Mouse (Mus musculus): ENCODE data around the gene Adam4. TPM values are rescaled to one million over a fixed set of nuclear protein-coding genes. Genes with fewer than 3 reads are reported as not detected.
A peak's percentile ranks its signal among the peaks of the same experiment; 100 is the strongest.
"Not testable (repeated sequence)": the region's sequence is repeated elsewhere in the genome, so short reads cannot be mapped to it uniquely, and the experiment has no call there.

The Adam4 gene
- 0.73 and 0.91 TPM in 2 replicates for polyA plus RNA-seq (2014; fragmentation: Nextera tagmentation; extraction: Ambion mirVana)

DNA sequence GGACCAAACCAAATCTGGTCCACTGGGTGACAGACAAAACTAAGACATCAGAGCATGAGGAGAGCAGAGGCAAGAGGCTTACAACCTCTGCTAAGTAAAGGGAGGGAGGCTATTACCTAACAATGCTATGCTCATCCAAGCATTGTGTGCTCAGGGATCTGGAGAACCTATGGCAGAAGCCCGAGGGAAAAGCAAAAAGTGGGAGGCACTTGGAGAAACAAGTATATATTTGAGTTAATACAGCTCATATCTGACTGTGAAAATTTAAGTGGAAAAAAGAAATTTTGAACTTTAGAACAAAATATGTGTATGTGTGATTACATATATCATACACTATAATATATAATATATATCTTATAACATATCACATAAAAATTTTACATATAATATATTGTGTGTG lies at the start of gene Adam4:
Gene Adam4, minus strand, starts transcription at position 101 of the 400 bp plus-strand sequence.
- WGBS = 91% methylated on average over 1 of the region's 1 CpGs
- H3K27ac ChIP-seq (ENCODE audit: low read depth) = no peak within 1 kb of the TSS
- no peaks in the 10 kb centered on the region for H3K4me1 ChIP-seq (replicated peaks; ENCODE audit: control insufficient read depth, insufficient read depth, low read length)
- H3K9ac ChIP-seq (ENCODE audit: low read length) = no peak within 1 kb of the TSS
- peaks cover 2% of the 10 kb centered on the region; the same call in 1 of the 2 replicates for H3K36me3 ChIP-seq (ENCODE audit: control insufficient read depth, insufficient read depth, low read length)
- no peak within 1 kb of the TSS for H3K4me3 ChIP-seq (ENCODE audit: low read depth, low read length)
- DNase-seq (ENCODE audit: low spot score) (no peak), ATAC-seq (replicated peaks; ENCODE audit: low FRiP score, low TSS enrichment, low read depth) (no peak)
- H3K9me3 ChIP-seq (ENCODE audit: control insufficient read depth, low read length) = peaks cover 13% of the 10 kb centered on the region; the same call in 1 of the 2 replicates
- no peak within 1 kb of the TSS for H3K4me2 ChIP-seq (ENCODE audit: low read length)
- H3K27me3 ChIP-seq (replicated peaks; ENCODE audit: control insufficient read depth, insufficient read depth, low read length) = no peaks in the 10 kb centered on the region

DNA sequence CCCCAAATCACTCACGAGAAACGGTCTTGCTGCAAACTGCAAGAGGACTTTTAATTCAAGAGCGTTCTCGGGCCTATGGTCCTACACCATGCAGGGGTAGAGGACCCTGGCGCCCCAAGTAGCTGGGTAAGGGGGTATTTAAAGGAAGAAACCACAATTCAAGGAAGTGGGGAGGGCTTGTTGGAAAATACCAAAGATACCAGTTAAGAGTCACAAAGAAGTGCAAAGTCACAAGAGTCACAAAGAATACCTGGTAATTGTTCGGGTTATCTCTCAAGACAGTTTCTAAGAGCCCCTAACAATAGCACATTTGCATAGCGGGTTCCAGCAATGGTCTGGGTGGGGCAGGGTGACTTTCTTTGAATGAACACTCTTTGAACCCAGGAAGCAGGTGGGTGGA lies 37.3 kb upstream of the Adam4 start:
- H3K9ac ChIP-seq (ENCODE audit: low read length); H3K36me3 ChIP-seq (ENCODE audit: control insufficient read depth, insufficient read depth, low read length); H3K27ac ChIP-seq (ENCODE audit: low read depth); H3K4me3 ChIP-seq (ENCODE audit: low read depth, low read length); H3K4me1 ChIP-seq (replicated peaks; ENCODE audit: control insufficient read depth, insufficient read depth, low read length); ATAC-seq (replicated peaks; ENCODE audit: low FRiP score, low TSS enrichment, low read depth); DNase-seq (ENCODE audit: low spot score); H3K27me3 ChIP-seq (replicated peaks; ENCODE audit: control insufficient read depth, insufficient read depth, low read length); H3K4me2 ChIP-seq (ENCODE audit: low read length); H3K9me3 ChIP-seq (ENCODE audit: control insufficient read depth, low read length): not testable (repeated sequence)
- 95% methylated on average over 7 of the region's 7 CpGs for WGBS

DNA sequence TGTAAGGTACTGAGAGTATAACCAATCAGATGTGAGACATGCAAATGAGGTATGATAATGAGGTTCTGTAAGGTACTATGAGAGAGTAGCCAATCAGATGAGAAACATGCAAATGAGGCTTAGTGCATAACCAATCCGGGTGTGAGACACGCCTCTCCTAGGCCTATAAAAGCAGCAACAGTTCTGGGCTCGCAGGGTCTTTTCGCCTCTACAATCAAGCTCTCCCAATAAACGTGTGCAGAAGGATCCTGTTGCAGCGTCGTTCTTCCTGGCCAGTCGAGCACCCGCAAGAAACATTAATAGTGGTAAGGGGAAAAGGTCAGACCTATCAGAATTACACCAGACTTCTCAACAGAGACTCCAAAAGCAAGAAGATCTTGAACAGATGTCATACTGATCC lies 17.2 kb upstream of the Adam4 start:
- not testable (repeated sequence) for H3K27ac ChIP-seq (ENCODE audit: low read depth); H3K9ac ChIP-seq (ENCODE audit: low read length); H3K4me3 ChIP-seq (ENCODE audit: low read depth, low read length); H3K4me1 ChIP-seq (replicated peaks; ENCODE audit: control insufficient read depth, insufficient read depth, low read length); H3K4me2 ChIP-seq (ENCODE audit: low read length); H3K36me3 ChIP-seq (ENCODE audit: control insufficient read depth, insufficient read depth, low read length); DNase-seq (ENCODE audit: low spot score); H3K27me3 ChIP-seq (replicated peaks; ENCODE audit: control insufficient read depth, insufficient read depth, low read length); H3K9me3 ChIP-seq (ENCODE audit: control insufficient read depth, low read length); ATAC-seq (replicated peaks; ENCODE audit: low FRiP score, low TSS enrichment, low read depth)
- 91% methylated on average over 9 of the region's 9 CpGs for WGBS

DNA sequence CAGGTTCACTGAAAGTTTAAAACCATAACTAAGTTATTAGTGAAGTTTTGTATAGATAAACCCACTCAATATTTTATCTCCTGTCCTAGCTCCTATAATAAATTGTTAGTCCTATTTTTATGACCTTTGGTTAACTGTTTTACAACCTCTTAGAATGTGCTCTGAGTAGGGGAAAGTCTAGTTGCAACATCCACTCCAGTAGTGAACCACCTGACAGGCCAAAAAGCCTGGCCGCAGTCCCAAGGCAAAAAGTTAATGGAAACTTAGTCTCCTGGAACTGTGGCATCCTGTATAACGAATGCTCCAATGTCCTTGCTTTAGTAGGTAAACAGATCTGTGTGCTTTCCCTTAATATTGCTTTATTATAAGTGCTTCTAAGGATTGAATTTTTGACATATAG lies 13.0 kb upstream of the Adam4 start:
- 38% methylated on average over 2 of the region's 2 CpGs for WGBS
- not testable (repeated sequence) for ATAC-seq (replicated peaks; ENCODE audit: low FRiP score, low TSS enrichment, low read depth)

DNA sequence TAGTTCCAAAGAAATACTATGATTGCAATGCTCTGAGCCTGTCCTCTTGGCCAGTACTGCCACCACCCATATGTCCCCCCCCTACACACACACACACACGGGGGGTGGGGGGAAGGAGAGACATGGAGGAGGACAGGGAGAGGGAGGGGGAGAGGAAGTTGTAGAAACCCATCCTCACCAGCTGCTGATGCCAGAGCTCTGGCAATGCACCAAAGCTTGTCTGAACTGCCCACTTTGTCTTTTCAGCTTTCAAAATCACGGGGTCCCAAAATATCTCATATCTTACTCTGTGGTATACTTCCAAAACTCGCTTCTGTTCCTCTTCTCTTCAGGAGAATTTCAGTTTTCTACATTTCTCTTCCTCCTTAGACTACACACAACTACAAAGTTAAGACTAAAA lies 8.5 kb downstream of the Adam4 start:
- 76% methylated on average over 3 of the region's 3 CpGs for WGBS
- H3K27ac ChIP-seq (ENCODE audit: low read depth) = no peak overlapping the region
- no peak overlapping the region for H3K9ac ChIP-seq (ENCODE audit: low read length)
- DNase-seq (ENCODE audit: low spot score) = no peak
- H3K27me3 ChIP-seq (replicated peaks; ENCODE audit: control insufficient read depth, insufficient read depth, low read length) = no peaks in the 10 kb centered on the region
- H3K36me3 ChIP-seq (ENCODE audit: control insufficient read depth, insufficient read depth, low read length) = no peaks in the 10 kb centered on the region
- H3K4me3 ChIP-seq (ENCODE audit: low read depth, low read length) = no peak overlapping the region
- no peak for ATAC-seq (replicated peaks; ENCODE audit: low FRiP score, low TSS enrichment, low read depth)
- no peak overlapping the region for H3K4me2 ChIP-seq (ENCODE audit: low read length)
- no peaks in the 10 kb centered on the region for H3K4me1 ChIP-seq (replicated peaks; ENCODE audit: control insufficient read depth, insufficient read depth, low read length)
- no peaks in the 10 kb centered on the region for H3K9me3 ChIP-seq (ENCODE audit: control insufficient read depth, low read length)

More for the DNA sequence above, 13.0 kb upstream of the Adam4 start:
- H3K9ac ChIP-seq (ENCODE audit: low read length); H3K4me3 ChIP-seq (ENCODE audit: low read depth, low read length); H3K4me1 ChIP-seq (replicated peaks; ENCODE audit: control insufficient read depth, insufficient read depth, low read length); H3K9me3 ChIP-seq (ENCODE audit: control insufficient read depth, low read length); H3K27me3 ChIP-seq (replicated peaks; ENCODE audit: control insufficient read depth, insufficient read depth, low read length); H3K4me2 ChIP-seq (ENCODE audit: low read length); DNase-seq (ENCODE audit: low spot score); H3K36me3 ChIP-seq (ENCODE audit: control insufficient read depth, insufficient read depth, low read length); H3K27ac ChIP-seq (ENCODE audit: low read depth): not testable (repeated sequence)

DNA sequence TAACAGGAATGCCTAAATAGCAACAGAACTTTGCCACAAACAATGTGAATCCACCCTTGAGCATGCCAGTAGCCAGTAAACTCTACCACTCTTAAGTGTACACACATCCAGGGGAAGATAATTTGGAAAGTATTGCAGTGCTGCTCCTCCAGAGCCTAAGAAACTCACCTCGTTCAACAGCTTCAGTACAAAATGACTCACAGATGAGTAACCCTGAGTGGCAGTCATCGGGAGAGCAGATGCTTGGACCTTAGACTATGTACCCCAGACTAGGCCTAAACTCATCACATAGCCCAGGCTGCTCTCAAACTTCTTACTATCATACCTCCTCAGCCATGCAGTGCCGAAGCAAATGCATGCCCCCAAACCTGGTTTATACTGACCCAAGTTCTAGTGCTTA lies 12.8 kb downstream of the Adam4 start:
- 85% methylated on average over 3 of the region's 3 CpGs for WGBS

DNA sequence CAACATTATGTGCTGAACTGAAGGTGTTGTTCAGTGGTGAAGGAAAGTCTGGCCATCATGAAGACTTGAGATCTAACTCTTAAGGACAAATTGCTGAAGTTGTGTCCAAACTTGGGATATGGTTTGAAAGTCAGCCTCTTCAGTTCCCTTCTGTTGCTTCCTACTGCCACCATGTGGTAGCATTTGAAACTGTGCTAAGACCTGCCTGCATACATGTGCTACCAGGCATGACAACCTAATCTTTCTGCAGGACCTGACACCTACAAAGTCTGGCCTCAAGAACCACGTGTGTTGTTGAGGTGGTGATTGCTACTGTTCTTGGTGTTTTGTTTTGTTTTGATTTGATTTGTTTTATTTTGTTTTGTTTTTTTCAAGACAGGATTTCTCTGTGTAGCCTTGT lies 19.6 kb downstream of the Adam4 start:
- Histone ChIP-seq H3K4me3 (ENCODE audit: low read depth, low read length) (no peak overlapping the region), H3K4me2 (ENCODE audit: low read length) (no peak overlapping the region), H3K27me3 (replicated peaks; ENCODE audit: control insufficient read depth, insufficient read depth, low read length) (no peaks in the 10 kb centered on the region), H3K36me3 (ENCODE audit: control insufficient read depth, insufficient read depth, low read length) (no peaks in the 10 kb centered on the region), H3K4me1 (replicated peaks; ENCODE audit: control insufficient read depth, insufficient read depth, low read length) (no peaks in the 10 kb centered on the region), H3K27ac (ENCODE audit: low read depth) (no peak overlapping the region), H3K9me3 (ENCODE audit: control insufficient read depth, low read length) (no peaks in the 10 kb centered on the region), H3K9ac (ENCODE audit: low read length) (no peak overlapping the region)
- 17% methylated on average over 1 of the region's 1 CpGs for WGBS
- no peak for ATAC-seq (replicated peaks; ENCODE audit: low FRiP score, low TSS enrichment, low read depth)
- DNase-seq (ENCODE audit: low spot score) = peak; percentile 72

More for the DNA sequence above, 12.8 kb downstream of the Adam4 start:
- H3K9me3 ChIP-seq (ENCODE audit: control insufficient read depth, low read length) = no peaks in the 10 kb centered on the region
- H3K9ac ChIP-seq (ENCODE audit: low read length) = no peak overlapping the region
- ATAC-seq (replicated peaks; ENCODE audit: low FRiP score, low TSS enrichment, low read depth) (no peak), DNase-seq (ENCODE audit: low spot score) (no peak)
- no peaks in the 10 kb centered on the region for H3K27me3 ChIP-seq (replicated peaks; ENCODE audit: control insufficient read depth, insufficient read depth, low read length)
- no peak overlapping the region for H3K4me2 ChIP-seq (ENCODE audit: low read length)
- no peaks in the 10 kb centered on the region for H3K36me3 ChIP-seq (ENCODE audit: control insufficient read depth, insufficient read depth, low read length)
- no peaks in the 10 kb centered on the region for H3K4me1 ChIP-seq (replicated peaks; ENCODE audit: control insufficient read depth, insufficient read depth, low read length)
- H3K4me3 ChIP-seq (ENCODE audit: low read depth, low read length) = no peak overlapping the region
- H3K27ac ChIP-seq (ENCODE audit: low read depth) = no peak overlapping the region

DNA sequence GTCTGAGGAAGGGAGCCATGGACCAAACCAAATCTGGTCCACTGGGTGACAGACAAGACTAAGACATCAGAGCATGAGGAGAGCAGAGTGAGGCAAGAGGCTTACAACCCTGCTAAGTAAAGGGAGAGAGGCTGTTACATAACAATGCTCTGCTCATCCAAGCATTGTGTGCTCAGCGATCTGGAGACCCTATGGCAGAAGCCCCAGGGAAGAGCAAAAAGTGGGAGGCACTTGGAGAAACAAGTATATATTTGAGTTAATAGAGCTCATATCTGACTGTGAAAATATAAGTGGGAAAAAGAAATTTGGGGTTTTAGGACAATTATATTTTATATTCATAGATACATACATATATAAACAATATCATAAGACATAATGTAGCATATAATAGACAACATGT lies 42.4 kb downstream of the Adam4 start, which contains the start of gene Gm4787:
Gene Gm4787, minus strand, starts transcription at position 101 of the 400 bp plus-strand sequence.
- not testable (repeated sequence) for H3K9me3 ChIP-seq (ENCODE audit: control insufficient read depth, low read length); H3K36me3 ChIP-seq (ENCODE audit: control insufficient read depth, insufficient read depth, low read length); H3K4me1 ChIP-seq (replicated peaks; ENCODE audit: control insufficient read depth, insufficient read depth, low read length); H3K4me3 ChIP-seq (ENCODE audit: low read depth, low read length); H3K27me3 ChIP-seq (replicated peaks; ENCODE audit: control insufficient read depth, insufficient read depth, low read length); H3K9ac ChIP-seq (ENCODE audit: low read length); DNase-seq (ENCODE audit: low spot score); H3K27ac ChIP-seq (ENCODE audit: low read depth); H3K4me2 ChIP-seq (ENCODE audit: low read length); ATAC-seq (replicated peaks; ENCODE audit: low FRiP score, low TSS enrichment, low read depth)
- 76% methylated on average over 1 of the region's 1 CpGs for WGBS

All from intestine, embryonic 14.5 days (tissue).